Mouse (Mus musculus): ENCODE data around the gene Cacna1i. TPM values are rescaled to one million over a fixed set of nuclear protein-coding genes. Genes with fewer than 3 reads are reported as not detected.

Cacna1i gene
- total RNA-seq, 2 experiments from 2014 or later: 0.18 TPM; not detected in 1

- no peak for DNase-seq
These were observed 47.7 kb downstream of the Cacna1i start for GRCm38 (mm10) chr15:80334766-80335165.

GRCm38 (mm10) chr15:80335196-80335595, 48.2 kb downstream of the Cacna1i start:
- DNase-seq: no peak

- peak in 1 of 2 experiments; percentile 51 for DNase-seq
These were observed 53.3 kb downstream of the Cacna1i start for GRCm38 (mm10) chr15:80340348-80340747.

GRCm38 (mm10) chr15:80342394-80342793, 55.4 kb downstream of the Cacna1i start:
- DNase-seq: no peak

GRCm38 (mm10) chr15:80343031-80343430, 56.0 kb downstream of the Cacna1i start:
- DNase-seq: peak in 1 of 2 experiments; percentile 12

- no peak for DNase-seq
These were observed 56.7 kb downstream of the Cacna1i start for GRCm38 (mm10) chr15:80343731-80344130.

GRCm38 (mm10) chr15:80346510-80346909, 59.5 kb downstream of the Cacna1i start:
- no peak for DNase-seq

- no peak for DNase-seq
These were observed 63.4 kb downstream of the Cacna1i start for GRCm38 (mm10) chr15:80350431-80350830.

GRCm38 (mm10) chr15:80358798-80359197, 71.8 kb downstream of the Cacna1i start:
- no peak for DNase-seq

GRCm38 (mm10) chr15:80361780-80362508, 74.9 kb downstream of the Cacna1i start:
- DNase-seq: no peak

GRCm38 (mm10) chr15:80362509-80363172, 75.6 kb downstream of the Cacna1i start:
- no peak for DNase-seq

- no peak for DNase-seq
These were observed 77.0 kb downstream of the Cacna1i start for GRCm38 (mm10) chr15:80363821-80364715.

- no peak for DNase-seq
These were observed 79.9 kb downstream of the Cacna1i start for GRCm38 (mm10) chr15:80366899-80367298.

- DNase-seq: no peak
These were observed 86.4 kb downstream of the Cacna1i start for GRCm38 (mm10) chr15:80373219-80373964.

- DNase-seq: no peak
These were observed 87.8 kb downstream of the Cacna1i start for GRCm38 (mm10) chr15:80374854-80375253.

GRCm38 (mm10) chr15:80387185-80387584, 100.1 kb downstream of the Cacna1i start:
- DNase-seq: no peak

- DNase-seq: no peak
These were observed 104.8 kb downstream of the Cacna1i start for GRCm38 (mm10) chr15:80391791-80392190.

- no peak for DNase-seq
These were observed 108.0 kb downstream of the Cacna1i start for GRCm38 (mm10) chr15:80395035-80395434.

GRCm38 (mm10) chr15:80399451-80399850, 112.4 kb downstream of the Cacna1i start:
- DNase-seq: no peak

- no peak for DNase-seq
These were observed 114.4 kb downstream of the Cacna1i start for GRCm38 (mm10) chr15:80401387-80401898.

- DNase-seq: no peak
These were observed 114.9 kb downstream of the Cacna1i start for GRCm38 (mm10) chr15:80401980-80402379.

GRCm38 (mm10) chr15:80407873-80408272, 120.8 kb downstream of the Cacna1i start:
- DNase-seq: peak; percentile 10 to 50

Data from heart, adult 18-20 months (tissue).